Mouse (Mus musculus) embryonic facial prominence, embryonic 10.5 days (tissue): ENCODE data around the gene Tnfsf14. TPM values are rescaled to one million over a fixed set of nuclear protein-coding genes. Genes with fewer than 3 reads are reported as not detected.

Experiments used
- DNase-seq: peaks from one replicate; pipeline ENCODE4 v3.0.0-alpha.2; 2017; ENCODE audit warnings: low spot score
- H3K27ac ChIP-seq: fragments of 300-500 bp; sonication (generic); replicated peaks from 2 replicates; pipeline ENCODE4 v1.5.1; 2016; ENCODE audit warnings: mild to moderate bottlenecking
- H3K27me3 ChIP-seq: fragments of 300-500 bp; sonication (generic); replicated peaks from 2 replicates; pipeline ENCODE4 v1.6.1; 2016; ENCODE audit warnings: low read depth, mild to moderate bottlenecking; ENCODE audit not compliant: poor library complexity, severe bottlenecking
- H3K36me3 ChIP-seq: fragments of 300-500 bp; sonication (generic); replicated peaks from 2 replicates; pipeline ENCODE4 v1.6.1; 2016; ENCODE audit warnings: mild to moderate bottlenecking, moderate library complexity
- H3K4me1 ChIP-seq: fragments of 300-500 bp; sonication (generic); 2 replicates; pipeline ENCODE4 v1.6.1; 2016
- H3K4me3 ChIP-seq: fragments of 300-500 bp; sonication (generic); 2 replicates; pipeline ENCODE4 v1.5.1; 2016; ENCODE audit warnings: mild to moderate bottlenecking, moderate library complexity
- H3K9me3 ChIP-seq: fragments of 300-500 bp; sonication (generic); 2 replicates; pipeline ENCODE4 v1.6.1; 2016; ENCODE audit warnings: mild to moderate bottlenecking
- WGBS: fragments of 180-500 bp; shearing (Covaris S2); methylation state at CpG from one replicate; pipeline ENCODE4 v1.1.7; 2016; 5-methylcytosine and 5-hydroxymethylcytosine counted together
- microRNA-seq: library from miRNA; unstranded; fragments of <30 nt; microRNA quantifications from one replicate; pipeline ENCODE4, GENCODE M21; 2017
- polyA plus RNA-seq: library from polyadenylated mRNA; unstranded; fragments of >200 nt; fragmentation: Nextera tagmentation; extraction: Ambion mirVana; gene quantifications from 2 replicates; pipeline ENCODE4 v1.2.1, GENCODE M21; 2016

Gene Tnfsf14
- polyA plus RNA-seq, 1 experiment from 2014 or later, result not detected

DNA sequence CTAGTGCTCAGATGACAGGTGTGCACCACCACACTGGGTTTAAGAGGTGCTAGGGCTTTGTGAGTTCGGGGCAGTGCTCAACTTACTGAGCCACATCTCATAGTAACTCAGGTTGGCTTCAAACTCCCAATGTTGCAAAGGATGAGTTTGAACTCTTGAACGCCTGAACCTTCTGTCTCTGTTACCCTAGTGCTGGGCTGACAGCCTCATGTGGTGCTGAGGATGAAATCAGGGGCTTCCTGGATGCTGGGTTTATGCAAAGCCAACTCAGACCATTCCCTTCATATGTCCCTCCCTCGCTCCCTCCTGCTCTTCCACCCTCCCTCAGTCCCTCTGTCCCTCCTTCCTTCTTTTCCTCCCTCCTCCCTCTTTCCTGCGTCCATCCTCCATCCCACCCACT, 45.6 kb downstream of the Tnfsf14 start:
- Histone ChIP-seq H3K4me3 (no peak overlapping the region), H3K9me3 (no peaks in the 10 kb centered on the region), H3K36me3 (no peaks in the 10 kb centered on the region), H3K27ac (no peak overlapping the region), H3K27me3 (peaks cover 62% of the 10 kb centered on the region), H3K4me1 (peaks cover 9% of the 10 kb centered on the region)
- 65% methylated on average over 4 of the region's 4 CpGs for WGBS
- DNase-seq, result no peak

DNA sequence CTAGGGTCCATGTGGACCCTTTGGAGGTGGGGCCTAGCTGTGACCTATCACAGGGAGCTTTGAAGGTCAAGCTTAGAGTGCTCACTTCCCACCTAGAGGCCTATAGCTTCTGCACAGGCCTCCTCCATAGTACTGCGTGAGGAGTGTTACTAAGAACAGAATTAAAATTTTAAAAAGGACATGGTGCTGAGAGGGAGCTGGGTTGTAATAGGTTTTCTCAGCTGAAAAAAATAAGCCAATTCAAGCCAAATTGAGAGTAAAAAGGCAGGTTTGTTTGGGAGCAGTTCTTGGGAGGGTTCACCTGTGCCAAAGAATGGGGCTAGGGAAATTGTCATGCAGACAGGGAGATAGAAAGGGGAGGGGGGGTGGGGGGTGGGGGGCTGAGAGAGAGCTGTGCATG, 48.9 kb downstream of the Tnfsf14 start:
- H3K4me3 ChIP-seq, result no peak overlapping the region
- WGBS, result 70% methylated on average over 1 of the region's 1 CpGs
- peaks cover 9% of the 10 kb centered on the region for H3K4me1 ChIP-seq
- no peaks in the 10 kb centered on the region for H3K36me3 ChIP-seq
- no peak overlapping the region for H3K27ac ChIP-seq
- DNase-seq, result no peak
- H3K9me3 ChIP-seq, result no peaks in the 10 kb centered on the region
- peaks cover 53% of the 10 kb centered on the region for H3K27me3 ChIP-seq

DNA sequence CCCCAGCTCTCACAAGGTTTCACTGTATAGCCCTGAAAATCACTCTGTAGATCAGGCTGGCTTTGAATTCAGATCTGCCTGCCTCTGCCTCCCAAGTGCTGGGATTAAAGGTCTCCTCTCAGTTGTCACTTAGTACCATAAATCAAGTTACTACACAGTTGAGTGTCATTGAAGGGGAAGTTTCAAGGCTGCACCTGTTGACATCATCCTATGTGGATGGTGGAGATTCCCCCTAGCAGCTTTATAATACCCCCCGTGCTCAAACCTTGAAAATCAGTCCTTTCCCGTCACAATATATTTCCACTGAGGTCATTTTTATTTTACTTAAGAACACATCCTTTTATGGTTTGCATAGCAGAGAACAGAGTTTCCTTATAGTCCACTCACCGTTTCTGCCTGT, 50.3 kb downstream of the Tnfsf14 start:
- 91% methylated on average over 3 of the region's 3 CpGs for WGBS

DNA sequence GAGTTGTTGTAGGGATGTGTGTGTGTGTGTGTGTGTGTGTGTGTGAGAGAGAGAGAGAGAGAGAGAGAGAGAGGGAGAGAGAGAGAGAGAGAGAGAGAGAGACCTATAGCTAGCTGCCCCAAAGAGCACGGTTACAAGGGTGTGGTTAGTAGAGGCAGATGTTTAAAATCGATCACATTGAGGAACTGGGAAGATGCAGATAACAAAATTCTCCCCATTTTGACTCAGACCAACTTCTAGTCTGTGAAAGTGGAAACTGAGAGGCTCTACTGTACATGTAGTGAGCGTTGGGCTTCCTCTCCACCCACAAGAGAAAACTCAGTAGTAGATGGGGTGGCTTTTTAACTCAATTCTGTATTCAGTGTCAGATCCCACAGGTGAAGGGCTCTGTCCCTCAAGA, 54.3 kb downstream of the Tnfsf14 start:
- Histone ChIP-seq H3K4me3 (no peak overlapping the region), H3K27me3 (0 out of 2 replicates have a peak, but pooled peaks cover 8% of the 10 kb centered on the region), H3K27ac (no peak overlapping the region), H3K36me3 (no peaks in the 10 kb centered on the region), H3K4me1 (no peaks in the 10 kb centered on the region), H3K9me3 (no peaks in the 10 kb centered on the region)
- WGBS, result 89% methylated on average over 3 of the region's 3 CpGs
- DNase-seq, result no peak

More for the DNA sequence above, 50.3 kb downstream of the Tnfsf14 start:
- no peaks in the 10 kb centered on the region for H3K4me1 ChIP-seq
- H3K9me3 ChIP-seq, result no peaks in the 10 kb centered on the region
- no peak overlapping the region for H3K4me3 ChIP-seq
- no peak overlapping the region for H3K27ac ChIP-seq
- H3K36me3 ChIP-seq, result no peaks in the 10 kb centered on the region
- DNase-seq, result no peak
- H3K27me3 ChIP-seq, result peaks cover 39% of the 10 kb centered on the region

Small RNA genes within 50 kb of the gene (microRNA-seq; reads per million reads assigned to microRNA genes)
- not detected for gene Mir6978

Other genes with a start within 250 kb of the Tnfsf14 start
- not detected in 2 replicates for gene Acer1, start 212.1 kb downstream of the Tnfsf14 start, polyA plus RNA-seq
- gene Clpp, start 203.9 kb downstream of the Tnfsf14 start, polyA plus RNA-seq, result 191 and 192 TPM in 2 replicates
- gene Alkbh7, start 196.8 kb downstream of the Tnfsf14 start, polyA plus RNA-seq, result 42.5 and 45.1 TPM in 2 replicates
- gene Pspn, start 194.2 kb downstream of the Tnfsf14 start, polyA plus RNA-seq, result 0.60 and 1.1 TPM in 2 replicates
- gene Gtf2f1, start 182.9 kb downstream of the Tnfsf14 start, polyA plus RNA-seq, result 78.7 and 80.7 TPM in 2 replicates
- 0.25 and 0.54 TPM in 2 replicates for gene Gm17949, start 182.7 kb downstream of the Tnfsf14 start, polyA plus RNA-seq
- 53.9 and 55.1 TPM in 2 replicates for gene Khsrp, start 162.7 kb downstream of the Tnfsf14 start, polyA plus RNA-seq
- 0.12 TPM in 1 of 2 replicates, not detected in the other for gene Slc25a41, start 152.5 kb downstream of the Tnfsf14 start, polyA plus RNA-seq
- gene Crb3, start 135.1 kb downstream of the Tnfsf14 start, polyA plus RNA-seq, result 7.2 and 8.0 TPM in 2 replicates
- gene Slc25a23, start 134.3 kb downstream of the Tnfsf14 start, polyA plus RNA-seq, result 7.0 and 8.2 TPM in 2 replicates
- 2.0 and 2.8 TPM in 2 replicates for gene Dennd1c, start 115.7 kb downstream of the Tnfsf14 start, polyA plus RNA-seq
- 34.4 and 35.5 TPM in 2 replicates for gene Tubb4a, start 106.4 kb downstream of the Tnfsf14 start, polyA plus RNA-seq
- gene Tnfsf9, start 88.9 kb downstream of the Tnfsf14 start, polyA plus RNA-seq, result 8.0 and 8.8 TPM in 2 replicates
- not detected in 2 replicates for gene Cd70, start 44.4 kb downstream of the Tnfsf14 start, polyA plus RNA-seq
- gene C3, start 34.0 kb upstream of the Tnfsf14 start, polyA plus RNA-seq, result 0.30 and 0.32 TPM in 2 replicates
- gene Gpr108, start 54.3 kb upstream of the Tnfsf14 start, polyA plus RNA-seq, result 24.9 and 25.7 TPM in 2 replicates
- 37.4 and 42.2 TPM in 2 replicates for gene Trip10, start 55.3 kb upstream of the Tnfsf14 start, polyA plus RNA-seq
- 1.4 and 1.6 TPM in 2 replicates for gene Vav1, start 84.9 kb upstream of the Tnfsf14 start, polyA plus RNA-seq
- gene Adgre1, start 164.5 kb upstream of the Tnfsf14 start, polyA plus RNA-seq, result 1.4 and 1.9 TPM in 2 replicates